Mouse (Mus musculus) intestine, embryonic 14.5 days (tissue): Measurements from ENCODE around the gene Gldc. TPM values are rescaled to one million over a fixed set of nuclear protein-coding genes. Genes with fewer than 3 reads are reported as not detected.

Experiments used
- ATAC-seq: fragments of 200-750 bp; cut with Nextera tagmentation; replicated peaks from 2 replicates; pipeline ENCODE4 v1.8.0; 2017; ENCODE audit warnings: low read depth, moderate number of reproducible peaks, moderate TSS enrichment, moderate library complexity; ENCODE audit not compliant: low FRiP score, low TSS enrichment
- DNase-seq: peaks from one replicate; pipeline ENCODE4 v3.0.0-alpha.2; 2018; ENCODE audit warnings: low spot score
- H3K27ac ChIP-seq: fragments of 300-500 bp; sonication (generic); 2 replicates; pipeline ENCODE4 v1.5.1; 2014; ENCODE audit warnings: low read depth, mild to moderate bottlenecking, control low read depth
- H3K27me3 ChIP-seq: fragments of 300-500 bp; sonication (generic); replicated peaks from 2 replicates; pipeline ENCODE4 v1.6.1; 2014; ENCODE audit warnings: low read length, control low read depth; ENCODE audit not compliant: control insufficient read depth, insufficient read depth
- H3K36me3 ChIP-seq: fragments of 300-500 bp; sonication (generic); 2 replicates; pipeline ENCODE4 v1.6.1; 2014; ENCODE audit warnings: low read length, control low read depth; ENCODE audit not compliant: control insufficient read depth, insufficient read depth
- H3K4me1 ChIP-seq: fragments of 300-500 bp; sonication (generic); replicated peaks from 2 replicates; pipeline ENCODE4 v1.6.1; 2014; ENCODE audit warnings: low read length, control low read depth, mixed read lengths; ENCODE audit not compliant: control insufficient read depth, insufficient read depth
- H3K4me2 ChIP-seq: fragments of 300-500 bp; sonication (generic); 2 replicates; pipeline ENCODE4 v1.6.1; 2014; ENCODE audit warnings: low read length
- H3K4me3 ChIP-seq: fragments of 300-500 bp; sonication (generic); 2 replicates; pipeline ENCODE4 v1.5.1; 2014; ENCODE audit warnings: low read depth, low read length, control low read depth, mixed read lengths
- H3K9ac ChIP-seq: fragments of 300-500 bp; sonication (generic); 2 replicates; pipeline ENCODE4 v1.6.1; 2014; ENCODE audit warnings: mild to moderate bottlenecking, low read length
- H3K9me3 ChIP-seq: fragments of 300-500 bp; sonication (generic); 2 replicates; pipeline ENCODE4 v1.6.1; 2016; ENCODE audit warnings: low read length, control low read depth; ENCODE audit not compliant: control insufficient read depth
- WGBS: fragments of 180-500 bp; shearing (Covaris S2); extraction: QIAGEN DNeasy Blood & Tissue Kit; methylation state at CpG from one replicate; pipeline ENCODE4 v1.1.7; 2014; 5-methylcytosine and 5-hydroxymethylcytosine counted together
- polyA plus RNA-seq: library from polyadenylated mRNA; unstranded; fragments of >200 nt; fragmentation: Nextera tagmentation; extraction: Ambion mirVana; gene quantifications from 2 replicates; pipeline ENCODE4 v1.2.1, GENCODE M21; 2014

The Gldc gene
- polyA plus RNA-seq, 1 experiment from 2014 or later = 2.4 TPM

DNA sequence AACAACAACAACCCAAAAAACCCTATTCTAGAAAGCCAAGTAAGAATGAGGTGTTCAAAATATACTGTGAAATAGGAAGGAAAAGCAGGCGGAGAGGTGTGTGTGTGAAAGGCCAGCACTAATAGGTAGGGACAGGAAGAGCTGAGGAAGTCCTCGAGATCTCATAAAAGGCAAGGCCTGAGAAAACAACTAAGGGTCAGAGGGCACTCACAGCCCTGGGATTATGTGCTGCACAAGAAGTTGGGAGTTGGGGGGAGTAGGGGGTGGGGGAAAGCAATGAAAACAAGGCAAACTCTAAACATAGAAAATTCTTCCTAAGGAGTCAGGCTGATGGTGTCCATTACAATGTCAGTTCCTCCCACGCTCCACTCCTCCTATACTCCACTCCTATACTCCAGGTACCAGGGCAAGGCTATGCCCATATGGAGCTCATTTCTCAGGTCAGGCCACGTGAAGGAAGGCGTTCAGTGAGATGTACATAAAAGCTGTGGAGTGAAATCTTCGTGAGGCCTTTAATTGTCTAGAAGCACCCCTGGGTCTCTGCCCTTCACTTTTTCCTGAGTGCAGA is 25.9 kb downstream of the Gldc start:
- DNase-seq (no peak), ATAC-seq (no peak)
- Histone ChIP-seq H3K27ac (no peak overlapping the region), H3K9me3 (no peaks in the 10 kb centered on the region), H3K9ac (no peak overlapping the region), H3K4me1 (no peaks in the 10 kb centered on the region), H3K27me3 (no peaks in the 10 kb centered on the region), H3K36me3 (no peaks in the 10 kb centered on the region), H3K4me3 (no peak overlapping the region), H3K4me2 (no peak overlapping the region)
- WGBS = 67% methylated on average over 6 of the region's 6 CpGs

- Histone ChIP-seq H3K27me3 (no peaks in the 10 kb centered on the region), H3K9ac (no peak overlapping the region), H3K4me1 (no peaks in the 10 kb centered on the region), H3K4me3 (no peak overlapping the region), H3K9me3 (no peaks in the 10 kb centered on the region), H3K36me3 (no peaks in the 10 kb centered on the region), H3K27ac (no peak overlapping the region), H3K4me2 (no peak overlapping the region)
- WGBS = 87% methylated on average over 4 of the region's 4 CpGs
- DNase-seq = no peak
- no peak for ATAC-seq
Measured at GRCm38 (mm10) chr19:30147306-30147705, 27.9 kb downstream of the Gldc start.

DNA sequence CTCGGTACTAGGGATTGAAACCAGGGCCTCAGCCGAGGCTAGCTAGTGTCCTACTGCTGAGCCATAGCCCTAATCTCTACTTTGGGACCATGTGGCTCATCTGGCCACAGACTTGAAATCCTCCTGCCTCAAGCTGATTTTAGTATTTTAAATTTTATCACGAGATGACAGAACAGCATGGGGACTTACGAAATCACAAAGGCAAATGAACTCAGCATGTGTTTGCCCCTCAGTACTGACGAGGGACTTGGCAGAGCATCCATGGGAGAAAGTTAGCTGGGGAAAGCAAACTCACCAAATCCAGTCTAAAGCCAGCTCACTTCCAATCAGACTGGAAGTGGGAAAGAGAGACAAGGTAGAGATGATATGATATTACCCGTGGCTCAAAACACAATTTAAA is 28.5 kb downstream of the Gldc start:
- no peaks in the 10 kb centered on the region for H3K36me3 ChIP-seq
- H3K4me3 ChIP-seq = no peak overlapping the region
- H3K27me3 ChIP-seq = no peaks in the 10 kb centered on the region
- no peak overlapping the region for H3K4me2 ChIP-seq
- no peak for ATAC-seq
- WGBS = 82% methylated on average over 6 of the region's 6 CpGs
- H3K4me1 ChIP-seq = no peaks in the 10 kb centered on the region
- no peak overlapping the region for H3K9ac ChIP-seq
- no peaks in the 10 kb centered on the region for H3K9me3 ChIP-seq
- no peak for DNase-seq
- no peak overlapping the region for H3K27ac ChIP-seq

DNA sequence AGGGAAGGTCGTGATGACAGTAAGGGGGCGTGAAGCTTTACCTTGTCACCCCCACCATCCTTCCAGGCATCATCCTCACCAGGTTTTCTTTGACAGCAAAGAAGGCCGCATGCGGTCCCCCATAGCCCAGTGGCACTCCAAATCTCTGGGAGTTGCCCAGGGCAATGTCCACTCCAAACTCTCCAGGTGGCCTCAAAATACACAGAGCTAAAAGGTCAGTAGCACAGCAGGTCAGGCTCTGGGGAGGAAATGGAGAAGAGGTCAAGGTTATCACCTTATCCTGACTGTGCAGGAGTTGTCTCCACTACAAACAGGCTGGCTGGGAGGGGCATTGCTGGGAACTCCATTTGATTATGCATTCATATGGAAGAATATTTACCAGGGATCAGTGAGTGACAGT is 30.1 kb downstream of the Gldc start:
- no peak overlapping the region for H3K27ac ChIP-seq
- H3K4me1 ChIP-seq = no peaks in the 10 kb centered on the region
- H3K27me3 ChIP-seq = no peaks in the 10 kb centered on the region
- no peak overlapping the region for H3K4me3 ChIP-seq
- WGBS = 91% methylated on average over 4 of the region's 4 CpGs
- H3K4me2 ChIP-seq = no peak overlapping the region
- no peak overlapping the region for H3K9ac ChIP-seq
- no peak for ATAC-seq
- DNase-seq = no peak
- H3K36me3 ChIP-seq = no peaks in the 10 kb centered on the region
- no peaks in the 10 kb centered on the region for H3K9me3 ChIP-seq

DNA sequence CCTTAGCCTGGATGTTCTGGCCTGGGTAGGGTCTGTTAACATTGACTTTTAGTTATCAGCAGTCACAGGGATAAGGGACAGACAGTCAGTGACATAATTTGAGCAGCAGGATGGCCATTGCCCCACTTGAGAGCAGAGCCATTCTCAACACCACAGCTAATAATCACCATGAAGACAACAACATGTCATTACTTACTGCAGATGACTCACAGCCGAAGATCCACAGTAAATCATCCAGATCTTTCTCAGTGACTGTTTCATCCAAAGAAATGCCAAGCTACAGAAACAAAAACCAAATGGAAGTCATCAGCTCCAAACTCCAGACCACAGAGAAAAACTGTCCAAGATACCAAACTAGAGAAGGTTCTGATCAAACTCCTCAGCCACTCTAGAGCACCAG is 38.9 kb downstream of the Gldc start:
- Histone ChIP-seq H3K9me3 (no peaks in the 10 kb centered on the region), H3K9ac (no peak overlapping the region), H3K4me2 (no peak overlapping the region), H3K36me3 (no peaks in the 10 kb centered on the region), H3K4me3 (no peak overlapping the region), H3K4me1 (no peaks in the 10 kb centered on the region), H3K27ac (no peak overlapping the region), H3K27me3 (no peaks in the 10 kb centered on the region)
- DNase-seq (no peak), ATAC-seq (no peak)
- 59% methylated on average over 1 of the region's 1 CpGs for WGBS

- H3K4me3 ChIP-seq = no peak overlapping the region
- H3K9me3 ChIP-seq = no peaks in the 10 kb centered on the region
- WGBS = 74% methylated on average over 4 of the region's 4 CpGs
- H3K4me2 ChIP-seq = no peak overlapping the region
- ATAC-seq = no peak
- no peaks in the 10 kb centered on the region for H3K4me1 ChIP-seq
- no peak overlapping the region for H3K27ac ChIP-seq
- no peak overlapping the region for H3K9ac ChIP-seq
- DNase-seq = no peak
- H3K27me3 ChIP-seq = no peaks in the 10 kb centered on the region
- no peaks in the 10 kb centered on the region for H3K36me3 ChIP-seq
Measured at GRCm38 (mm10) chr19:30128177-30128576, 47.1 kb downstream of the Gldc start.

DNA sequence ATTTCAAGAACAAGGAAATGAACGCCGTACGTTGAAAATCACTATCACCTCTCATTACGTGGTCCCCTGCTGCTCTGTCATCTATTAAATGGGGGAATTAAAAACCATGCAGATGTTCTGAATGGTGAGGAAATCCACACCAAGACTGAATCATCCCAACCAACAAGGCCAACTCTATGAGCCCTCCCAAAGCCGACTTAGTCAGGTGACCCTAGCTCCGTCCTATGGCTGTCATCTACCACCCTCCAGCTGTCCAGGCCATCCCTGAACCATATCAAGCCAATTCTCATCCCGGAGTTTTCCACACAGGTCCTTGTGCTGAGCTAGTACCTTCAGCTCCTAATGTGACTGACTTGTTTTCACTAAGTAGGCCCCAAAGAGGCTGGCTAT is 49.6 kb downstream of the Gldc start:
- no peaks in the 10 kb centered on the region for H3K36me3 ChIP-seq
- no peaks in the 10 kb centered on the region for H3K9me3 ChIP-seq
- no peak overlapping the region for H3K4me2 ChIP-seq
- DNase-seq = no peak
- no peak overlapping the region for H3K4me3 ChIP-seq
- H3K27me3 ChIP-seq = no peaks in the 10 kb centered on the region
- ATAC-seq = no peak
- H3K9ac ChIP-seq = no peak overlapping the region
- no peaks in the 10 kb centered on the region for H3K4me1 ChIP-seq
- no peak overlapping the region for H3K27ac ChIP-seq
- whole genome bisulfite sequencing = 87% methylated on average over 7 of the region's 7 CpGs

GRCm38 (mm10) chr19:30124999-30125669 is 50.1 kb downstream of the Gldc start:
- WGBS = 74% methylated on average over 7 of the region's 7 CpGs
- no peak for ATAC-seq

More at GRCm38 (mm10) chr19:30124999-30125669, 50.1 kb downstream of the Gldc start:
- H3K27ac ChIP-seq = no peak overlapping the region
- H3K27me3 ChIP-seq = no peaks in the 10 kb centered on the region
- no peaks in the 10 kb centered on the region for H3K4me1 ChIP-seq
- no peak overlapping the region for H3K4me3 ChIP-seq
- H3K4me2 ChIP-seq = no peak overlapping the region
- H3K36me3 ChIP-seq = no peaks in the 10 kb centered on the region
- H3K9me3 ChIP-seq = no peaks in the 10 kb centered on the region
- no peak for DNase-seq
- H3K9ac ChIP-seq = no peak overlapping the region
